Mouse (Mus musculus): ENCODE measurements around the gene Clpp.

The Clpp gene

DNA sequence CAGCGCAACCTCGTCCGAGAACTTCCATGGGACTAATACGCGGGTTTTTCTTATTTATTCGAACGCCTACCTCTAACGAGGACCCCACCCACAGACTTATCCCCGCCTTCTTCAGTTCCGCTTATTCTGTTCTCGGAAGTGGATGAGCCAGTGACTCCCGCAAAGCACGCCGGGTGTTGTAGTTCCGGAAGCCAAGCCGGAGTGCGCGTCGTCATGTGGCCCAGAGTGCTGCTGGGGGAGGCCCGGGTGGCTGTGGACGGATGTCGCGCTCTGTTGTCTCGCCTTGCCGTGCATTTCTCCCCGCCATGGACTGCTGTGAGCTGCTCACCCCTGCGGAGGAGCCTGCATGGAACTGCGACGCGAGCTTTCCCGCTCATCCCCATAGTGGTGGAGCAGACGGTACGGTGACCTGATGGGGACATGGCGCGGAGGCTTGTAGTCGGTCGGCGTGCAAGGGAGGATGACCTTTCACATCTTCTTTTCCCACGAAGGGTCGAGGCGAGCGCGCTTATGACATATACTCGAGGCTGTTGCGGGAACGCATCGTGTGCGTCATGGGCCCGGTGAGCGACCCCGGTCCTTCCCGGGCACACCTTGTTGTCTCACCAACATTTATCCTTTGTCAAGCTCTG, at the start of gene Clpp:
TSS of gene Clpp (plus strand) at position 191 of the 632 bp plus-strand sequence.
- DNase-seq (ENCODE audit: low spot score in 2 of 2): peak; percentile 97 to 98

DNA sequence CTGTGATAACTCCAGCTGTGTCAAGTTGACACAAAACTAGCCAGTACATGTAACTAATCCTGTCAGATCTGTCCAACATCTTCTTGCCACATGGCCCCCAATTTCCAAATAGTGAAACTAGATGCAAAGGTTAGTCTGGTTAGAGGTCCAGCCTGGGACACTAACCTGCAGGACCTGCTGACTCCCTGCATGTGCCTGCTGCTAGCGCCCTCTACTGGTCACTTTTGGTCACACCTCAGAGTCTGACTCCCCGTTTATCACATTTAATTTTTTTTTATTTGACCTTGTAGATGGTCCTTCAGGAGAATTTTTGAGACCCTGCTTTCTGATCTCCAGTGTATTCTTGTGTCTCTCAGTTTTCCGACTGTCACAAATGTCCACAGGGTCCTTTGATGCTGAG, 39.2 kb upstream of the Clpp start:
- DNase-seq (ENCODE audit: low spot score in 2 of 2): no peak

DNA sequence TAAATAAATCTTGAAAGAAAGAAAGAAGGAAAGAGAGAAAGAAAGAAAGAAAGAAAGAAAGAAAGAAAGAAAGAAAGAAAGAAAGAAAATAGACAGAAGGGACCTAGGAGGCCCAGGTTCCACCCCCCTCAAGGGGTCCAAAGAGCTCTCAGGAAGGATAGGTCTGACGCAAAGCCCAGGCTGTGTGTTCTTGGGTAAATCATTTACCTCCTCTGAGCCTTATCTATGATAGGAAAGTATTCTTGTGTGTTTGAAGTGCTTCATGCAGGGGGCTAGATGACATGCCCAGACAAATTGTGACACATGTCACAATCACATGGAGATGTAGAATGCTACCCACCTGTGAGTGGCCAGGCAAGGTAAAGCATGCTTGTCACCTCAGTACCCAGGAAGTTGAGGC, 37.5 kb upstream of the Clpp start:
- DNase-seq (ENCODE audit: low spot score in 2 of 2): no peak

DNA sequence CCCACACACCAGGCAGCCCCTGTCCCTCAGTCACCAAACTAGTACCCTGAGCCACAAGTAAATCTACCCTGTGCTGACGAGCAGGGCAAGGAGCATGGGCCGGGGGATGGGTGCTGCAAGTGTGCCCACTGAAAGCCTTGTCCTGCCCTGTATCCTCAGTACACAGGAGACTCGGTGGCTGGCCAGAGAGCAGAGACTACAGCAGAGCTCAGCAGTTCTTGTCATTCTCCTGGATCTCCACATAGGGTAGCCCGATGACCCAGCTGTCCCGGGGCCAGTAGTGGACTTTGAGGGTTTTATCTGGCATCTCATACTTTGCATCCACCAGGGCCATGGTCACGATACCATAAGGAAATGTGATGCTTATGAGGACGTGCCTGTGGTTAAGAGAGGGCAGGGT, 35.2 kb upstream of the Clpp start:
- no peak for DNase-seq (ENCODE audit: low spot score in 2 of 2)

DNA sequence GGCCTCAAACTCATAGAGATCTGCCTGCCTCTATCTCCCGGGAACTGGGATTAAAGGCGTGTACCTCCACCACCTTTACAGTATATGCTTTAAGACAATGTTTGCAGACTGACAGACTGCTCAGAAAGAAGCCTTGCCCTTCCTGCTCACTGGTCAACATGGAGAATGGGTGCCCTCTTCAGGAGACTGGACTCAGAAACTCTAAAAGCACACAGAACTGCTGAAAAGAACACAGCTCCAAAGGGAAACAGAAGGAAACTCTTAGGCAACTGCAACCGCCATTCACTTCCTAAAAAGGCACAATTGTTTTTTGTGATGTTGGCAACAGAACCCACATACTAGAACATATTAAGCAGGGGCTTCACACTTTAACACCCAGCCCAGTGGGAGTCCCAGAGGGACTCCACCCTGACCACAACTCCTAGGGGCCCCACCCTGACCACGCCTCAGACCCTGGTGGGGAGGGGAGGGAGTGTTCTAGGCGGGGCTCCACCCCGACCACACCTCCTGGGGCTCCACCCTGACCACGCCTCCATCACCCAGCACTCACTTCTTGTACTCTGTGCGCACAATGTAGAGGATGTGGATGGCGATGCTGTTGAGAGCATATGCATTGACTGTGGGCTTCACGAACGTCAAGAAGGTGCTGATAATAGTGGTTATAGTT, 32.2 kb upstream of the Clpp start:
- DNase-seq (ENCODE audit: low spot score in 2 of 2): no peak

DNA sequence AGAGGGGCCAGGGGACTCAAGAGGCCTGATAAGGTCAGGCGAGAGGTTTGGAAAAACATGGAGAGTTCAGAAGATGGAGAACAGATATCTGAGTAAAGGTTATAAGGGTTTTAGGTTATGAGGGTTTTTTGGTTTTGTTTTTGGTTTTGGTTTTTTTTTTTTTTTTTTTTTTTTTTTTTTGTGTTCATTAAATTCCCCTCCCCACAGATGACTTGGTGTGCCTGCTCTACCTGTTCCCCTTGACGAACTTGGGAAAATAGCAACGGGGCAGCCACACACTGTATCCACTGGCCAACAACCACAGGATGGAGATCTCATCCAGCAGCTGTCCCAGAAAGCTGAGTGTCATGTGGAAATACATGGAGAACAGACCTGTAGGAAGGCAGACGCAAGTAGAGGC, 31.4 kb upstream of the Clpp start:
- no peak for DNase-seq (ENCODE audit: low spot score in 2 of 2)

DNA sequence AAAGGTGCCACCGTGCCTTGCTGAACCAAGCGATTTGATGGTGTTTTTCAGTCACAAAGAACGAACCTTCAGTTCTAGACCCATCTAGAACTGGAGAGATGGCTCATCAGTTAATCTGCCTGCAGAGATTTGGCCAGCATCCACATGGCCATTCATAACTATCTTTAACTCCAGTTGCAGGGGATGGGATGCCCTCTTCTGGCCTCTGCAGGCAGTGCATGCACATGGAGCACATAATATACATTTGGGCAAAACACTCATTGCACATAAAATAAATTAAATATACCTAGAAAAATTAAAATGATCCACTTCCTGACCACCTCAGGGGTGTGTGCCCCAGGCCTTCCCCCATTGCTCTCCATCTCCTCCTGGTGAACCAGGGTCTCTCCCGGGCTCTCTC, 28.2 kb upstream of the Clpp start:
- DNase-seq (ENCODE audit: low spot score in 2 of 2): no peak

DNA sequence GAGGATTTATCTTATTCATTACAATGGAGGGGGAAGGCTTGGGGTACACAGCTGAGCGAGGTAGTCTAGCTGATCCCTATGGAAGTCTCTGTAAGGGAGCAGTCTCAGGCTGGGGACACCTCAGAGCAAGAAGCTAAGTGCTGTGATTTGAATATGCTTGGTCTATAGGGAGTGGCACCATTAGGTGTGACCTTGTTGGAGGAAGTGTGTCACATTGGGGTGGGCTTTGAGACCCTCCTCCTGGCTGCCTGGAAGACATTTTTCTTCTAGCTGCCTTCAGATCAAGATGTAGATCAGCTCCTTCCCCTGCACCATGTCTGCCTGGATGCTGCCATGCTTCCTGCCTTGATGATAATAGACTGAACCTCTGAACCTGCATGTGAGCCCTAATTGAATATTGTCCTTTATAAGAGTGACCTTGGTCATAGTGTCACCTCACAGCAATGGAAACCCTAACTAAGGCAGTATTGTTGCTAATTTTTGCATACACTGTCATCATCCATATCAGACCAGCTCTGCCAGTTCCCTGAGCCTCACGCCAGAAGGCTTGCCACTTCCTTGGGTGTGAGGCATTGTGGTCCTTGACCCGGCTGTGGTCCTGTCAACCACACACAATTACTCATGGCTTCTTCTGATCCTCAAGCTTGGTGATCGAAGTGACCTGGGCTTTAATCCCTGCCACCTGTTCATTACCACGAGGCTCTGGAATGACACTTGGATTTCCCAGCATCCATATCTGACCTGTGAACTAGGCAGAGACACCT, 27.3 kb upstream of the Clpp start:
- no peak for DNase-seq (ENCODE audit: low spot score in 2 of 2)

DNA sequence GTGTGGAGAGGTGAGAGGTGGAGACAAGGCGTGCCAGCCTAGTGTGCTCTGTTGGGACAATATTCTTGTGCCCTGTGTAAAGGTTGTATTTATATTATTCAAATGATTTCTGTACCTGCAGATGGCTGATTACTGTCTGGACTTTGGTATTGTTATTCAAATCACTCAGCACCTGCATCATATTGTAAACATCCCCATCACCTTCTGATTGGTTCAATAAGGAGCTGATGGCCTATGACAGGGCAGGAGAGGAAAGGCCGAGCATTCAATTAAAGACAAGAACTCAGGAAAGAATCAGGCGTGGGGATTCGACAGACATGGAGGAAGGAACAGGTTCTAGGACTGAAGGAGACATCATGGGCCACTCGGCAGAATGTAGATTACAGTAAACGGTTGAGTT, 26.5 kb upstream of the Clpp start:
- no peak for DNase-seq (ENCODE audit: low spot score in 2 of 2)

DNA sequence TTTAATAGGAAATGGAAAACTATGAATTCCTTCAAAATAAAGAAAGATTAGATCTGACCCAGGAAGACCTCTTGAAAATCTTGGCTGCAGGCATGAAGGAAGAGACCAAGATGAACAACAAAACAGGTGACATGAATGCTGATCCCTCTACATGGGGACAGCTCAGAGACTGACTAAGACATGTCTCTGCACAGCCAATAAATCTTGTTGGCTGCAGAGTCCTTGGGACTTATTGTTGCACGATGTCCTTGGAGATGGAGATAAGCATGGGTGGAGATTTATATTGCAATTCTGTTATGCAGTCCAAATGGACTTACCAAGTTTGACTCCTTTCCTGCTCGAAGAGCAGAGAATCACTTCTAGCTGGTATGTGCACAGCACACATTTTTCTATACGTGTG, 20.8 kb upstream of the Clpp start:
- DNase-seq (ENCODE audit: low spot score in 2 of 2): no peak

DNA sequence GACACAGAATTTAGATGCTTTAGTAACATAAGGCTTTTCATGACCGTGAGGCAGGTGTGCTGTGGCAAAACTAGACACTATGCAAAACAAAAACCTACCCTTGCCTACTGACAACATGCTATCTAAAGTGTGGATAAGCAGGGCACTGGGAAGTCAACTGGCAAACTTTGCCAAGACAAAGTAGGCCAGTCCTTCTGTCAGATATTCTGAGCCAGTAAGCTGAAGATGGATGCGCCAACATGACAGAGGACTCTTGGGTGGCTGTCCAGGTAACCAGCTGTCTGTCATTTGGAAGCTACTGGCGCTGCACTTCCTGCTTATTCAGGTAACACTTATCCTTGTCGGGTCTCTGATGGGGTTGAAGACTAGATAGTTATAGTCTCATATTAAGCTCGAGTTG, 20.0 kb upstream of the Clpp start:
- no peak for DNase-seq (ENCODE audit: low spot score in 2 of 2)

DNA sequence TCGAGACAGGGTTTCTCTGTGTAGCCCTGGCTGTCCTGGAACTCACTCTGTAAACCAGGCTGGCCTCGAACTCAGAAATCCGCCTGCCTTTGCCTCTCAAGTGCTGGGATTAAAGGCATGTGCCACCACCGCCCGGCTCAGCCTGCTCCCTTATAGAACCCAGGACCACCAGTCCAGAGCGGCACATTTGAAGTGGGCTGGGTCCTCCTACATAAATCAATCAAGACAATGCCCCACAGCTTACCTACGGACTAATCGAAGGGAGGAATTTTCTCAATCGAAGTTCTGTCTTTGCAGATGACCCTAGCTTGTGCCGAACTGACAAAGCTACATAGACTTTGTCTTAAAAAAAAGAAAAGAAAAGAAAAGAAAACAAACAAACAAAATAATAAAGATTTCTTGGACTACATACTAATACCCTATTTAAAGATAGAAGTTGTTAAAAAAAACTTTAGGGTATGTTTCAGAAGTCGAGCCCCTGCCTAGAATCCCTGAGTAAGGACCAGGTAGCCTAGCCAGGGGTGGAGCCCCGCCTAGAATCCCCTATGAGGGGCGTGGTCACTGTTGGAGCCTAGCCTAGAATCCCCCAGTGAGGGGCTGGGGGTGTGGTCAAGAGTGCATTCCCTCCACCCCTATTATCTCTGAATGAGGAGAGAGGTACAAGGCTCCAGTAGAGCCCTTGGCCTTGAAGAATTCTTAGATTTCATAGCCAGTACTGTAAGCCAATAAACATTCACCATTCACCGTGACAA, 16.0 kb upstream of the Clpp start:
- DNase-seq (ENCODE audit: low spot score in 2 of 2): no peak

DNA sequence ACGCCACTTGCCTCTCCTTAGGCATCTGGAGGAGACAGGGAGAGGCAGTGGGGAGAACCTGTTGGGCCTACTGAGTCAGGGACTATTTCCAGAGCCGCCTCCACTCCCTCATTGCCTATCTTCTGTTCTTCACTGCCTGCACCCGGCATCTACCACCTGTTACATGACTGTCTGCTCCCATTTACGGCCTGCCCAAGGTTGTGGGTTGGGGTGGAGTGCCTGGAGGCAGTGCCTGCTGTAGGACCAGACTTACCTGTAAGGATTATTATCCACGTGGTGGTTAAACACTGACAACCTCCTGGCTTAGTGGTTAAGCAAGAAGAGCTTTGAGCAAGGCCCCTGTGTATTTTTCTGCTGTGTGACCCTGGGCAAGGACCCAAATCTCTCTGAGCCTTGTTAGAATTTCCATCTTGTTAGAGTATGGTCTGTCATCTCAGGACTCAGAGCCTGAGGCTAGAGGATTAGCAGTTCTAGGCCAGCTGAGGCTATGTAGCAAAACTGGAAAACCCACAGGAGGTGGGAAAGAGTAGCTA, 15.3 kb upstream of the Clpp start:
- no peak for DNase-seq (ENCODE audit: low spot score in 2 of 2)

DNA sequence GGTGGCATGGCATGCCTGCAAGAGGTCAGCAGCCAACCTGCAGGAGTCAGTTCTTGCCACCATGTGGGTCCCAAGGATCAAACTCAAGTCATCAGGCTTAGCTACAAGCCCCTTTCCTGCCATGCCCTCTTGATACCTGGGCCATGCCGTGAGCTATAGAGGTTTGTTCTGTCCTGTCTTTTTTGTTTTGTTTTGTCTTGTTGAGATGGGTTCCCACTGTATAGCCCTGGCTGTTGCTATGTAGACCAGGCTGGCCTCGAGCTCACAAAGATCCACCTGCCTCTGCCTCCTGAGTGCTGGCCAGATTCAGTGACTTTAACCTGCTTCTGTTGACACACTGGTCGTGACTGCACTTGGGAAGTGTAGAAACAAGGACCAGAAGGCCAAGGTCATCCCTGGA, 14.7 kb upstream of the Clpp start:
- no peak for DNase-seq (ENCODE audit: low spot score in 2 of 2)

DNA sequence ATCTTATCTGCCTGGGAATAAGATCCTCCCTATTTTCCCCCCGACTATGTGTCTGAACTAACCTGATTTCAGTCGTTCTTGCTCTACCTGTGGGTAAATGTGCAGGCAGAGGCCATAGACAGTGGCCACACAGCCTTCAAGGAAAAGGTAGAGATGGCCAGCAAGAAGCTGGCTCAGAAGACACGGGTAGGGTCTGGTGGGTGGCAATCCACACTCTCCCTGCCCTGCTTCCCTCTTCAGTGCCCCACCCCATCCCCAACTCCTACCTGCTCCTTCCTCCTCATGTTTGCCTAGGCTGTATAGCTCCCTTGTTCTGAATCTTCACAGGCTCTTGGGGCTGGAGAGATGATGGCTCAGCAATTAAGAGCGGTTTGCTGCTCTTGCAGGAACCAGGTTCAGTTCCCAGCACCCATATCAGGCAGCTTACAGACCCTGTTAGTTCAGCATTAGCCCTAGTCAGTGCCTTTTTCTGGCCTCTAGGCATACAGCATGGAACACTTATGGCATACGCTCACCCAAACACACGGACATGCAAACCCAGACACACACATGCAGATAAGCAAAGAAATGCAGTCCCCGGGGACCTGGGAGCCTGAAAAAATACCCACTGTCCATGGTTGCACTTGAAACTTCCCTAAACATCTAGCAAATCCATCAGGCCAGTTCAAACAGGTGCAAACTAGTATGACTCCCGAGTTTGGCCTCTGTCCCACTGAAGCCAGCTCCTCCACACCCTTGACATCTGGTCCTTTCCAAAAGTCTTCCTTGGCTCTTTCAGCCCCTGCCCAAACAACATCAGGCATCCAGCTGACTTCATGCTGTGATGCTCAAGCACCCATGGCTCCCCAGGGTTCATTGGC, 13.3 kb upstream of the Clpp start:
- DNase-seq (ENCODE audit: low spot score in 2 of 2): peak in 1 of 2 experiments; percentile 17

DNA sequence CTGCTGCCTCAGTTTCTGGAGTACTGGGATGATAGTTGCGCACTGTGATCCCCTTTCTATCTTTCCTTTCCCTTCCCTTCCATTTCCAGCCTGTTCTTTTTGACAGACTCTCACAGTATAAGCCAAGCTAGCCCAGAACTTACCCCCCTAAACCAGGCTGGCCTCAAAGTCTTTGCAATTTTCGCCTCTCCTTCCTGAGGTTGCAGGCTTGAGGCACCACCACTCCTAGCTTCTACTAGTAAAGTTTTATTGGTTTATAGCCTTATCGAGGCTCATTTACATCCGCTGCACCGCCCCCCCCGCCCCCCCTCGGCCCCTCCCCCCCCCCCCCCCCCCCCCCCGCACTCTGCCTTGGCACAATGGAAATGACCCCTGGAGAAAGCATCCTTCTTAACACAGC, 10.6 kb upstream of the Clpp start:
- DNase-seq (ENCODE audit: low spot score in 2 of 2): no peak

DNA sequence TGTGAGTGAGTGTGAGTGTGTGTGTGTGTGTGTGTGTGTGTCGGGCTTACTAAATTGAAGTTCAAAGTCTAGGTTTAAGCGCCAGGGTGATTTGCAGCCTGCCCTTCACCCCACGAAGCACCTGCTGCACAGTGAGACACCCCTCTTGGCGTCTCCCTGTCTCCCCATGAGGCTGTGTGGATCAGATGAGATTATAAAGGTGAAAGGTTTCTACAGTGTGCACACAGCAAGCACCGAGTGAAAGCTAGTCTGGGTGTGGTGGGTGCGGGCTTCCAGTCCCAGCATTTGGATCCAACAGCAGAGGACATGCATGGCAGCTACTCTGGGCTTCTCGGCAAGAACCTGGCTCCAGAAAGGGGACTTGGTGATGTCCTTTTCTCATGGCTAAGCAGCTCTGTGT, 9.1 kb upstream of the Clpp start:
- no peak for DNase-seq (ENCODE audit: low spot score in 2 of 2)

DNA sequence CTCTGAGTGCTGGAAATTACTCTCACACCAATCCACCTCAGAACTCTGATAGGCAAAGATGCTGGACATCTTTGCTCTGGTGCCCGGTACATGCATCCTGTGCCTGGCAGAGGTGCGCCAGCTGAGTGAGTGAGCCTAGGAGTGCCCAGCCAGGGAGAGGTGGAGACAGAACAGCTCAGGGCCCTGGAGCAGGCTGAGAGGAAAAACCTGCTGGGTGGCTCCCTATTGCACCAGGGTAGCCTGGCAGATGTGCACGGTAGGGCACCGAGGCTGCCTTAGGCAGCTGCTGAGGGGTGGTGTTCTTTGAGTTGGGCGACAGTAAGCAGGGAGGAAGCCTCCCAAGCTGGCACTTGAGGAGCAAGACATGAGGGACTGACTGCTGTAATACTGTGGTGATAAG, 8.1 kb upstream of the Clpp start, which contains the start of gene Acer1:
TSS of gene Acer1 (minus strand) at position 114 of the 400 bp plus-strand sequence.
- peak in 1 of 2 experiments; percentile 6 for DNase-seq (ENCODE audit: low spot score in 2 of 2)

DNA sequence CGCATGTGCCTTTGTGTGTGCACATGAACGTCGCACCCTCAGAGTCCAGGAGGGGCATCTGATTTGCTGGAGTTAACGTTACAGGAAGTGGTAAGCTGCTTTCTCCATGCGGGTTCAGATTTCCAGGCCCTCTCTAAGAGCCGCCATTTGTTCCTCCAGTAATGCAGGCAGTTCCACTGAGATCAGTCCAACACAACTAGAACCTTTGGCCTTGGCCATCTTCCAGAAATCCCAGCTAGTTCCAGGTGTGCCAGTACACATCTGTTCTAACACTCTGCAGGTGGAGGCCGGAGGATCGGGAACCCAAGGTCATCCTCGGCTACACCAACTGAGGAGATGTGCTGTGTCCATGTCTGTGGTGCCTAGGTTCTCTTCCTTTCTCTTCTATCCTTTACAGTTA, 5.2 kb upstream of the Clpp start:
- DNase-seq (ENCODE audit: low spot score in 2 of 2): peak in 1 of 2 experiments; percentile 25

DNA sequence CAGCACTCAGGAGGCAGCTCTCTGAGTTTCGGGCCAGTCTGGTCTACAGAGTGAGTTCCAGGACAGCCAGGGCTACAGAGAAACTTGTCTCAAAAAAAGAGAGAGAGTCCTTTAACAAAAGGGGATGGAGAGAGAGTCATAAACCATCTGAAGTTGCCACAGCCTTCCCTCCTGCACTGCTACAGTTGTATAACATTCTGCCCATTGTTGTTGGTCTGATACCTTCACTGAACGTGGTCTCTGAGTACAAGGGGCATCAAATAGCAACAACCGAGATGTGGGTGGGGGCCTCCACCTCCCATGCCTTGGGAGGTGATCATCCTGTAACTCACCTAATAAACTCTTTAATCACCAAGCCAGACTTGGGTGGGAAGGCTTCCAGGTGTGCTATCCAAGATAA, 4.4 kb upstream of the Clpp start:
- DNase-seq (ENCODE audit: low spot score in 2 of 2): peak in 1 of 2 experiments; percentile 7
